Mouse (Mus musculus): ENCODE results near the gene Eva1c. TPM values are rescaled to one million over a fixed set of nuclear protein-coding genes. Genes with fewer than 3 reads are reported as not detected.

Gene Eva1c
- polyA plus RNA-seq, 1 experiment from 2014 or later = 0.20 TPM

GRCm38 (mm10) chr16:90927446-90927845 is 100.9 kb downstream of the Eva1c start:
- H3K4me3 ChIP-seq (ENCODE audit: low read length) = no peak overlapping the region
- no peak overlapping the region for H3K9ac ChIP-seq (ENCODE audit: low read depth, low read length)
- no peaks in the 10 kb centered on the region for H3K9me3 ChIP-seq (ENCODE audit: control insufficient read depth, low read length)
- no peaks in the 10 kb centered on the region for H3K27me3 ChIP-seq (ENCODE audit: control insufficient read depth, insufficient read depth, low read length)
- ATAC-seq (ENCODE audit: low FRiP score, low TSS enrichment) = no peak
- H3K4me1 ChIP-seq (ENCODE audit: control insufficient read depth, insufficient read depth, low read length) = no peaks in the 10 kb centered on the region
- H3K36me3 ChIP-seq (ENCODE audit: control insufficient read depth, insufficient read depth, low read length) = peaks cover 17% of the 10 kb centered on the region; the same call in 1 of the 2 replicates
- 91% methylated on average over 4 of the region's 4 CpGs for WGBS
- H3K4me2 ChIP-seq (replicated peaks; ENCODE audit: low read depth, low read length) = no peak overlapping the region
- no peak overlapping the region for H3K27ac ChIP-seq (ENCODE audit: low read depth, low read length)

DNA sequence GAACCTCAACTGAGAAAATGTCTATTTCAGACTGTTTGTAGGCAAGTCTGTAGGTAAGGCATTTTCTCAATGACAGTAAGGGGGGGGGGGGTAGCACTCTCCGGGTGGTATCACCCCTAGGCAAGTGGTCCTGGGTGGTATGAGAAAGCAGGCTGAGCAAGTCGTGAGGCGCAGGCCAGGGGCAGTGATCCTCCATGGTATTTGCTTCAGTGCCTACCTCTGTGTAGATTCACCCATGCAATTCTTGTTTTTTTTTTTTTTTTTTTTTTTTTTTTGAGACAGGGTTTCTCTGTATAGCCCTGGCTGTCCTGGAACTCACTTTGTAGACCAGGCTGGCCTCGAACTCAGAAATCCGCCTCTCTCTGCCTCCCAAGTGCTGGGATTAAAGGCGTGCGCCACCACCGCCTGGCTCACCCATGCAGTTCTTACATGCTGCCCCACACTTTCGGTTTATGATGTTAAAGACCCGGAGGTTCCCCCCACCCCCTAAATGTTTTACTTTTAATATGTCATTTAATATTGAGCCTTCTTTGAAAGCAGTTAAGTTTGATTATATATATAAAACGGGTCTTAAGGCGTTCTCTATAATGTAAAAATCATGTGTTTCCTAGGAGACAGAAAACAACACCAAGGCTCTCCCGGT is 107.1 kb downstream of the Eva1c start:
- H3K4me2 ChIP-seq (replicated peaks; ENCODE audit: low read depth, low read length) = peak overlapping the region; percentile 71
- H3K27me3 ChIP-seq (ENCODE audit: control insufficient read depth, insufficient read depth, low read length) = no peaks in the 10 kb centered on the region
- peaks cover 14% of the 10 kb centered on the region; the same call in 1 of the 2 replicates for H3K36me3 ChIP-seq (ENCODE audit: control insufficient read depth, insufficient read depth, low read length)
- H3K9ac ChIP-seq (ENCODE audit: low read depth, low read length) = peak overlapping the region; percentile 75
- no peaks in the 10 kb centered on the region for H3K9me3 ChIP-seq (ENCODE audit: control insufficient read depth, low read length)
- H3K4me3 ChIP-seq (ENCODE audit: low read length) = peak overlapping the region; percentile 72
- H3K27ac ChIP-seq (ENCODE audit: low read depth, low read length) = peak overlapping the region; percentile 68; the same call in 1 of the 2 replicates
- H3K4me1 ChIP-seq (ENCODE audit: control insufficient read depth, insufficient read depth, low read length) = no peaks in the 10 kb centered on the region
- no peak for ATAC-seq (ENCODE audit: low FRiP score, low TSS enrichment)
- 29% methylated on average over 13 of the region's 13 CpGs for WGBS

- Histone ChIP-seq H3K9me3 (ENCODE audit: control insufficient read depth, low read length) (no peaks in the 10 kb centered on the region), H3K27me3 (ENCODE audit: control insufficient read depth, insufficient read depth, low read length) (no peaks in the 10 kb centered on the region), H3K36me3 (ENCODE audit: control insufficient read depth, insufficient read depth, low read length) (peaks cover 15% of the 10 kb centered on the region; the same call in 1 of the 2 replicates), H3K4me2 (replicated peaks; ENCODE audit: low read depth, low read length) (peak overlapping the region; percentile 71), H3K27ac (ENCODE audit: low read depth, low read length) (peak overlapping the region; percentile 68), H3K4me3 (ENCODE audit: low read length) (peak overlapping the region; percentile 72), H3K4me1 (ENCODE audit: control insufficient read depth, insufficient read depth, low read length) (no peaks in the 10 kb centered on the region), H3K9ac (ENCODE audit: low read depth, low read length) (peak overlapping the region; percentile 75)
- peak; percentile 63 for ATAC-seq (ENCODE audit: low FRiP score, low TSS enrichment)
- WGBS = under 1% methylated on average over 38 of the region's 38 CpGs
Observed at GRCm38 (mm10) chr16:90934193-90934686, 107.7 kb downstream of the Eva1c start.

GRCm38 (mm10) chr16:90934687-90935328 is 108.3 kb downstream of the Eva1c start, which contains the start of gene Cfap298:
TSS of gene Cfap298 (minus strand) at chr16:90935114.
- Histone ChIP-seq H3K9me3 (ENCODE audit: control insufficient read depth, low read length) (no peaks in the 10 kb centered on the region), H3K9ac (ENCODE audit: low read depth, low read length) (peak within 1 kb of the TSS; percentile 75), H3K27ac (ENCODE audit: low read depth, low read length) (peak within 1 kb of the TSS; percentile 68), H3K27me3 (ENCODE audit: control insufficient read depth, insufficient read depth, low read length) (no peaks in the 10 kb centered on the region), H3K36me3 (ENCODE audit: control insufficient read depth, insufficient read depth, low read length) (peaks cover 12% of the 10 kb centered on the region; the same call in 1 of the 2 replicates), H3K4me3 (ENCODE audit: low read length) (peak within 1 kb of the TSS; percentile 72), H3K4me1 (ENCODE audit: control insufficient read depth, insufficient read depth, low read length) (no peaks in the 10 kb centered on the region), H3K4me2 (replicated peaks; ENCODE audit: low read depth, low read length) (peak within 1 kb of the TSS; percentile 71)
- ATAC-seq (ENCODE audit: low FRiP score, low TSS enrichment) = peak; percentile 97
- under 1% methylated on average over 56 of the region's 56 CpGs for WGBS

DNA sequence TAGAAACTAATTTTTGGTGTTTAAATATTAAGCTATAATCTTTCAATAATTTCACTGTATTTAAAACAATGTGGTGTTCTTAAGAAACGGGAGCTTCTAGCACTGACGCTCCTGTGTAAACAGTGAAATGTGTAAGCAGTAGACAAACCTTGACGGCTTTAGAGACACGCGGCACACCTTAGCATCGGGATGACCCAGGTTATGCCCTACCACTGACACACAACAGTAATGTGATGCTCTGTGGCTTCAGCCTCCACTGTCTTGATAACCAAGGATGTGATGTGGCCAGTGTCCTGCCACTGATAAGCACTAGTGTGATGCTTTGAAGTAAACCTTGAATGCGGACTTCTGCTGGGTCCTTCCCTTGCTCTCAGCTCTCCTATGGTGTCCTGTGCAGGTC is 114.7 kb downstream of the Eva1c start:
- 95% methylated on average over 7 of the region's 7 CpGs for WGBS

DNA sequence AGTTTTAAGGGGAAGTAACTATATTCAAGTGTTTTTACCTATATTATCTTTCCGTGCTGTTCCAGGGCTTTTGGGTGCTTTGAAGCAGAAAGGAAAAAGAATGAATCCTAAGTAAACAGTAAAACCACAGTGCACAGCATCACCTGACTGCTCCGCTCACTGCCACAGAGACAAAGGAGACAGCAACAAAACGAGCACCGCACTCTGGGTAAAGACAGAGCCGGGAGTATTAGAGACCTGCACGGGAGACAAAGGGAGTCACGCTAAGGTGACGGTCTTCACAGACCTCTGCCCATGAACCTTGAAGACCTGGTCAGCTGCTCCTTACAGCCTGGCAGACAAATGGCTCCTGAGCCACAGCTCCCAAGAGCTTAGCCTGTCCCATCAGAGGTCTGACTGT is 120.5 kb downstream of the Eva1c start:
- no peaks in the 10 kb centered on the region for H3K9me3 ChIP-seq (ENCODE audit: control insufficient read depth, low read length)

More for the DNA sequence above, 114.7 kb downstream of the Eva1c start:
- Histone ChIP-seq H3K9me3 (ENCODE audit: control insufficient read depth, low read length) (no peaks in the 10 kb centered on the region), H3K36me3 (ENCODE audit: control insufficient read depth, insufficient read depth, low read length) (peaks cover 17% of the 10 kb centered on the region; the same call in 1 of the 2 replicates), H3K9ac (ENCODE audit: low read depth, low read length) (no peak overlapping the region), H3K4me3 (ENCODE audit: low read length) (no peak overlapping the region), H3K27me3 (ENCODE audit: control insufficient read depth, insufficient read depth, low read length) (no peaks in the 10 kb centered on the region), H3K4me1 (ENCODE audit: control insufficient read depth, insufficient read depth, low read length) (no peaks in the 10 kb centered on the region), H3K27ac (ENCODE audit: low read depth, low read length) (no peak overlapping the region), H3K4me2 (replicated peaks; ENCODE audit: low read depth, low read length) (no peak overlapping the region)
- ATAC-seq (ENCODE audit: low FRiP score, low TSS enrichment) = no peak

DNA sequence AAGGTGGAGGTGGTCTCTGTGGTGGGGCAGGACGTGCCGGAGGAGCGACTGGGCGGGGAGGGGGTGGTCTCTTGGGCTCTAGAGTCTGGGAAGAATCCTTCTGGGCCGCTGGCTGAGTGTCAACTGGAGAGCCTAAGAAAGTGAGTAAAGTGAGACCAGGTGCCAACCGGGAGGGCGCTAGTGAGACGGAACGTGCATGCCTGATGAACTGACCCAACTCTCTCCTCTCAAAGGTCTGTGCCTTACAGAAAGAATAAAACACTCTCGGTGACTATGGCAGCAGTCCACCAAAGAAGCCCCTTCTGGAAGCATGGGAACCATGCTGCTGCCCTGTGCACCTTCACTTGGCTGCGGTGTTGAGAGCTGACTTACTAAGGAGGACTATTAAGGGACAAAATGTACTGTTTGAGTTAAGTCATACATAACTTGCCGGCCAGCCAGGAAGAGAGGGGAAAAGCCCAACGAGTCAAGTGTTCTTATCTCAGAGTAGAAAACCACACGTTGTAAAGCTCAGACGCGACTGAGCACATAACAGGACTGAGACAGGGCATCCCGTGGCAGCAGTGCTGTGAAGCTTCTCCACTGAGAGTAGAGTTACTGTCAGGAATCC is 123.9 kb downstream of the Eva1c start:
- no peak for ATAC-seq (ENCODE audit: low FRiP score, low TSS enrichment)
- Histone ChIP-seq H3K36me3 (ENCODE audit: control insufficient read depth, insufficient read depth, low read length) (peaks cover 12% of the 10 kb centered on the region; the same call in 1 of the 2 replicates), H3K4me1 (ENCODE audit: control insufficient read depth, insufficient read depth, low read length) (no peaks in the 10 kb centered on the region), H3K27ac (ENCODE audit: low read depth, low read length) (no peak overlapping the region), H3K4me3 (ENCODE audit: low read length) (no peak overlapping the region), H3K27me3 (ENCODE audit: control insufficient read depth, insufficient read depth, low read length) (no peaks in the 10 kb centered on the region), H3K4me2 (replicated peaks; ENCODE audit: low read depth, low read length) (no peak overlapping the region), H3K9me3 (ENCODE audit: control insufficient read depth, low read length) (no peaks in the 10 kb centered on the region), H3K9ac (ENCODE audit: low read depth, low read length) (no peak overlapping the region)
- WGBS = 55% methylated on average over 17 of the region's 17 CpGs

More for the DNA sequence above, 120.5 kb downstream of the Eva1c start:
- Histone ChIP-seq H3K4me3 (ENCODE audit: low read length) (no peak overlapping the region), H3K27me3 (ENCODE audit: control insufficient read depth, insufficient read depth, low read length) (no peaks in the 10 kb centered on the region), H3K36me3 (ENCODE audit: control insufficient read depth, insufficient read depth, low read length) (peaks cover 15% of the 10 kb centered on the region; the same call in 1 of the 2 replicates), H3K27ac (ENCODE audit: low read depth, low read length) (no peak overlapping the region), H3K4me1 (ENCODE audit: control insufficient read depth, insufficient read depth, low read length) (no peaks in the 10 kb centered on the region), H3K9ac (ENCODE audit: low read depth, low read length) (no peak overlapping the region), H3K4me2 (replicated peaks; ENCODE audit: low read depth, low read length) (no peak overlapping the region)
- 53% methylated on average over 8 of the region's 8 CpGs for WGBS
- ATAC-seq (ENCODE audit: low FRiP score, low TSS enrichment) = 0 out of 2 replicates have a peak, but pooled peaks have one; percentile 57

DNA sequence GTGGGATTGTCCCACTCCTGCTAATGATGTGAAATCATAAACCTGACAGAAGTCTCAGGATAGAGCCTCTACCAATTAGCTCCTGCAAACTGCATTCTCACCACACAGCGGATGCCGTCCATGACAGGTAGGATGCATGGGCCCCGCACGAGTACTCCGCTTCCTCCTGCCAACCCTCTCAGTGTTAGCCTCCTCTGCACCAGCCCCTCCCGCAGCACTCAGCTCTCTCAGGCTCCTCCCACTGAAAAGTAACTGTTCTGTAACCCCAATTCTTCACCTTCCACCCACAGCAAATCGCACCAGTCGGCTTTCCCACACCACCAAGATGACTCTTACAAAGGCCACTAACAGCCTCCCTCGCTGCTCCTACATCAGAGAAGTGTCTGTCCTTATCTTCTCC is 126.6 kb downstream of the Eva1c start:
- ATAC-seq (ENCODE audit: low FRiP score, low TSS enrichment) = no peak
- Histone ChIP-seq H3K4me3 (ENCODE audit: low read length) (no peak overlapping the region), H3K4me1 (ENCODE audit: control insufficient read depth, insufficient read depth, low read length) (no peaks in the 10 kb centered on the region), H3K9ac (ENCODE audit: low read depth, low read length) (no peak overlapping the region), H3K27ac (ENCODE audit: low read depth, low read length) (no peak overlapping the region), H3K27me3 (ENCODE audit: control insufficient read depth, insufficient read depth, low read length) (no peaks in the 10 kb centered on the region), H3K4me2 (replicated peaks; ENCODE audit: low read depth, low read length) (no peak overlapping the region), H3K36me3 (ENCODE audit: control insufficient read depth, insufficient read depth, low read length) (peaks cover 11% of the 10 kb centered on the region; the same call in 1 of the 2 replicates), H3K9me3 (ENCODE audit: control insufficient read depth, low read length) (no peaks in the 10 kb centered on the region)
- WGBS = 83% methylated on average over 9 of the region's 9 CpGs
